Comparison of ENCODE assay signal across 23 mouse cellular contexts in genomic region chr1:182699392-182700347, GRCm38 (mm10). TPM values are rescaled to one million over a fixed set of nuclear protein-coding genes. Genes with fewer than 3 reads are reported as not detected.
DNase-seq lines count a peak whose midpoint lies in the region; ATAC-seq and TF ChIP-seq lines count a peak whose summit lies in the region.
"Had no signal": no experiment of that assay in that cellular context is flagged by ENCODE, and none has a peak within 500 bp of the region (broad histone marks: within the 10 kb centered on the region; RNA-seq: fewer than 3 reads in every experiment).

No protein-coding gene starts in this region.

- WGBS in midbrain, embryonic 12.5 days, result 50% methylated on average over 9 of the region's 9 CpGs
- WGBS in midbrain, embryonic 11.5 days, result 67% methylated on average over 9 of the region's 9 CpGs
- 34% methylated on average over 9 of the region's 9 CpGs for WGBS in forebrain, postnatal 0 days
- WGBS in hindbrain, embryonic 14.5 days, result 45% methylated on average over 9 of the region's 9 CpGs
- 40% methylated on average over 9 of the region's 9 CpGs for WGBS in neural tube, embryonic 14.5 days
- WGBS in intestine, embryonic 16.5 days, result 56% methylated on average over 9 of the region's 9 CpGs

- 0 out of 2 replicates have a peak overlapping the region, but pooled peaks have one; percentile 25 for H3K27ac ChIP-seq in midbrain, embryonic 12.5 days (replicated peaks)
- no peak overlapping the region for H3K27ac ChIP-seq in midbrain, embryonic 11.5 days (ENCODE audit: low read depth, low read length)
- no peak overlapping the region for H3K27ac ChIP-seq in forebrain, postnatal 0 days (ENCODE audit: low read depth, low read length)
- peak overlapping the region; percentile 62; the same call in 1 of the 2 replicates for H3K27ac ChIP-seq in hindbrain, embryonic 14.5 days
- no peak overlapping the region for H3K27ac ChIP-seq in neural tube, embryonic 14.5 days (ENCODE audit: low read depth, low read length)
- H3K27ac ChIP-seq in intestine, embryonic 16.5 days (ENCODE audit: low read length), result no peak overlapping the region
- H3K27ac ChIP-seq: embryonic facial prominence, embryonic 13.5 days; heart, adult 2 months; left cerebral cortex, adult 2 months; limb, embryonic 10.5 days had no signal

- ATAC-seq in midbrain, embryonic 12.5 days (ENCODE audit: low FRiP score, low read depth), result no peak
- ATAC-seq in midbrain, embryonic 11.5 days (ENCODE audit: low FRiP score), result no peak
- ATAC-seq in forebrain, postnatal 0 days, result peak; percentile 83; the same call in 1 of the 2 replicates
- ATAC-seq in hindbrain, embryonic 14.5 days (ENCODE audit: low FRiP score), result peak; percentile 31; the same call in 1 of the 2 replicates
- peak; percentile 41 for ATAC-seq in neural tube, embryonic 14.5 days (ENCODE audit: low read depth)
- ATAC-seq in intestine, embryonic 16.5 days, result no peak
- ATAC-seq: liver, postnatal 0 days had no signal

- H3K4me1 ChIP-seq in midbrain, embryonic 12.5 days, result peaks cover 9% of the 10 kb centered on the region; the same call in 1 of the 2 replicates
- no peaks in the 10 kb centered on the region for H3K4me1 ChIP-seq in midbrain, embryonic 11.5 days (ENCODE audit: control insufficient read depth, insufficient read depth, low read length)
- no peaks in the 10 kb centered on the region for H3K4me1 ChIP-seq in forebrain, postnatal 0 days (ENCODE audit: insufficient read depth)
- H3K4me1 ChIP-seq in hindbrain, embryonic 14.5 days (replicated peaks; ENCODE audit: control insufficient read depth, insufficient read depth, low read length), result peaks cover 6% of the 10 kb centered on the region
- H3K4me1 ChIP-seq in neural tube, embryonic 14.5 days (ENCODE audit: control insufficient read depth, insufficient read depth, low read length), result peaks cover 5% of the 10 kb centered on the region; the same call in 1 of the 2 replicates
- H3K4me1 ChIP-seq in intestine, embryonic 16.5 days (ENCODE audit: control insufficient read depth, insufficient read depth, low read length), result no peaks in the 10 kb centered on the region
- H3K4me1 ChIP-seq: embryonic facial prominence, embryonic 13.5 days; limb, embryonic 10.5 days had no signal

- no peak overlapping the region for H3K4me2 ChIP-seq in midbrain, embryonic 12.5 days (replicated peaks)
- no peak overlapping the region for H3K4me2 ChIP-seq in midbrain, embryonic 11.5 days
- no peak overlapping the region for H3K4me2 ChIP-seq in forebrain, postnatal 0 days (ENCODE audit: low read depth)
- H3K4me2 ChIP-seq in hindbrain, embryonic 14.5 days (replicated peaks), result no peak overlapping the region
- no peak overlapping the region for H3K4me2 ChIP-seq in neural tube, embryonic 14.5 days (ENCODE audit: low read depth, low read length)
- H3K4me2 ChIP-seq in intestine, embryonic 16.5 days (ENCODE audit: low read depth, low read length), result no peak overlapping the region
- H3K4me2 ChIP-seq: embryonic facial prominence, embryonic 13.5 days had no signal

- no peak for DNase-seq in midbrain, embryonic 11.5 days (ENCODE audit: low spot score, missing footprints)
- DNase-seq in forebrain, postnatal 0 days, result no peak
- no peak for DNase-seq in hindbrain, embryonic 14.5 days (ENCODE audit: low spot score)
- no peak for DNase-seq in embryo, embryonic 9.5 days (ENCODE audit: extremely low spot score)
- DNase-seq: adrenal gland, adult 8-10 months; cerebellum, postnatal 10 days; gastrocnemius, postnatal 14 days; heart, adult 2 months; kidney, adult 18-20 months; kidney, postnatal 14 days; liver, postnatal 0 days; lung, postnatal 10 days; right cerebral cortex, adult 18-20 months had no signal

- H3K9me3 ChIP-seq in midbrain, embryonic 12.5 days, result no peaks in the 10 kb centered on the region
- H3K9me3 ChIP-seq in midbrain, embryonic 11.5 days (ENCODE audit: control insufficient read depth, low read length), result no peaks in the 10 kb centered on the region
- no peaks in the 10 kb centered on the region for H3K9me3 ChIP-seq in forebrain, postnatal 0 days (ENCODE audit: low read length)
- H3K9me3 ChIP-seq in hindbrain, embryonic 14.5 days (ENCODE audit: control insufficient read depth, low read length), result no peaks in the 10 kb centered on the region
- H3K9me3 ChIP-seq in neural tube, embryonic 14.5 days (ENCODE audit: control insufficient read depth, low read length), result no peaks in the 10 kb centered on the region
- no peaks in the 10 kb centered on the region for H3K9me3 ChIP-seq in intestine, embryonic 16.5 days (ENCODE audit: control insufficient read depth, low read length)
- H3K9me3 ChIP-seq: embryonic facial prominence, embryonic 13.5 days; limb, embryonic 10.5 days had no signal

- H3K9ac ChIP-seq in midbrain, embryonic 12.5 days (replicated peaks), result no peak overlapping the region
- H3K9ac ChIP-seq in midbrain, embryonic 11.5 days (ENCODE audit: low read length), result no peak overlapping the region
- H3K9ac ChIP-seq in forebrain, postnatal 0 days, result no peak overlapping the region
- H3K9ac ChIP-seq in hindbrain, embryonic 14.5 days, result no peak overlapping the region; the same call in 1 of the 2 replicates
- no peak overlapping the region for H3K9ac ChIP-seq in neural tube, embryonic 14.5 days (replicated peaks; ENCODE audit: low read depth, low read length)
- no peak overlapping the region for H3K9ac ChIP-seq in intestine, embryonic 16.5 days (ENCODE audit: low read depth, low read length)
- H3K9ac ChIP-seq: embryonic facial prominence, embryonic 13.5 days; liver, postnatal 0 days had no signal

- H3K36me3 ChIP-seq in midbrain, embryonic 12.5 days, result no peaks in the 10 kb centered on the region
- no peaks in the 10 kb centered on the region for H3K36me3 ChIP-seq in midbrain, embryonic 11.5 days (ENCODE audit: control insufficient read depth, insufficient read depth, low read length)
- H3K36me3 ChIP-seq in forebrain, postnatal 0 days (ENCODE audit: insufficient read depth), result no peaks in the 10 kb centered on the region
- H3K36me3 ChIP-seq in hindbrain, embryonic 14.5 days (replicated peaks; ENCODE audit: control insufficient read depth, insufficient read depth), result no peaks in the 10 kb centered on the region
- H3K36me3 ChIP-seq in neural tube, embryonic 14.5 days (ENCODE audit: control insufficient read depth, insufficient read depth, low read length), result no peaks in the 10 kb centered on the region
- H3K36me3 ChIP-seq in intestine, embryonic 16.5 days (ENCODE audit: control insufficient read depth, insufficient read depth, low read length), result no peaks in the 10 kb centered on the region
- H3K36me3 ChIP-seq: embryonic facial prominence, embryonic 13.5 days; limb, embryonic 10.5 days had no signal

- H3K27me3 ChIP-seq in midbrain, embryonic 12.5 days, result no peaks in the 10 kb centered on the region
- H3K27me3 ChIP-seq in midbrain, embryonic 11.5 days (ENCODE audit: control insufficient read depth, insufficient read depth, low read length), result no peaks in the 10 kb centered on the region
- H3K27me3 ChIP-seq in forebrain, postnatal 0 days (ENCODE audit: insufficient read depth, low read length), result no peaks in the 10 kb centered on the region
- no peaks in the 10 kb centered on the region for H3K27me3 ChIP-seq in hindbrain, embryonic 14.5 days (ENCODE audit: control insufficient read depth, insufficient read depth, low read length)
- H3K27me3 ChIP-seq in neural tube, embryonic 14.5 days (ENCODE audit: control insufficient read depth, insufficient read depth, low read length), result no peaks in the 10 kb centered on the region
- no peaks in the 10 kb centered on the region for H3K27me3 ChIP-seq in intestine, embryonic 16.5 days (replicated peaks; ENCODE audit: control insufficient read depth, insufficient read depth, low read length)
- H3K27me3 ChIP-seq: embryonic facial prominence, embryonic 13.5 days had no signal

- no peak for TF ChIP-seq CTCF in forebrain, postnatal 0 days (IDR thresholded peaks at IDR 0.05; ENCODE audit: low read depth)

- H3K4me3 ChIP-seq in midbrain, embryonic 12.5 days, result no peak overlapping the region
- no peak overlapping the region for H3K4me3 ChIP-seq in midbrain, embryonic 11.5 days (ENCODE audit: low read depth, low read length)
- H3K4me3 ChIP-seq in forebrain, postnatal 0 days (ENCODE audit: low read depth, low read length), result no peak overlapping the region
- no peak overlapping the region for H3K4me3 ChIP-seq in hindbrain, embryonic 14.5 days (replicated peaks; ENCODE audit: low read length)
- H3K4me3 ChIP-seq in neural tube, embryonic 14.5 days (ENCODE audit: low read depth, low read length), result no peak overlapping the region
- H3K4me3 ChIP-seq in intestine, embryonic 16.5 days (ENCODE audit: low read length), result no peak overlapping the region
- H3K4me3 ChIP-seq: embryonic facial prominence, embryonic 13.5 days; heart, adult 2 months; left cerebral cortex, adult 2 months; limb, embryonic 10.5 days had no signal

RNA-seq across cellular contexts. Expression of gene Ccdc185, which starts 49.3 kb away (rescaled TPM):
- not detected in 2 replicates for polyA plus RNA-seq in midbrain, embryonic 12.5 days (2016; fragmentation: Nextera tagmentation; extraction: Ambion mirVana)
- polyA plus RNA-seq in midbrain, embryonic 11.5 days (2014; fragmentation: Nextera tagmentation; extraction: Ambion mirVana), result not detected in 2 replicates
- not detected in 2 replicates for total RNA-seq in forebrain, postnatal 0 days (2014; rRNA removed)
- polyA plus RNA-seq in forebrain, postnatal 0 days (2015; fragmentation: Nextera tagmentation; extraction: Ambion mirVana), result not detected in 2 replicates
- polyA plus RNA-seq in hindbrain, embryonic 14.5 days (2014; fragmentation: Nextera tagmentation; extraction: Ambion mirVana), result not detected in 2 replicates
- polyA plus RNA-seq in neural tube, embryonic 14.5 days (2014; fragmentation: Nextera tagmentation; extraction: Ambion mirVana), result not detected in 2 replicates
- 0.06 TPM in 1 of 2 replicates, not detected in the other for polyA plus RNA-seq in intestine, embryonic 16.5 days (2015; fragmentation: Nextera tagmentation; extraction: Ambion mirVana)
- total RNA-seq: adrenal gland, adult 8-10 months; gastrocnemius, postnatal 14 days; heart, adult 2 months; liver, adult 2 months; megakaryocyte, adult 5-6 weeks had no signal
- polyA plus RNA-seq: embryonic facial prominence, embryonic 13.5 days; heart, embryonic 16.5 days; limb, embryonic 10.5 days; liver, adult 2 months; liver, postnatal 0 days; small intestine, adult 2 months had no signal

Comparison
In these comparisons a context has a peak if more than half of its experiments do, and no peak if none do; other contexts are left out.
1. H3K27ac ChIP-seq: peak in midbrain, embryonic 12.5 days (single experiment) and hindbrain, embryonic 14.5 days (single experiment); none in midbrain, embryonic 11.5 days (single experiment), forebrain, postnatal 0 days (single experiment), neural tube, embryonic 14.5 days (single experiment) and intestine, embryonic 16.5 days (single experiment).
2. ATAC-seq: peak in forebrain, postnatal 0 days (single experiment), hindbrain, embryonic 14.5 days (single experiment) and neural tube, embryonic 14.5 days (single experiment); none in midbrain, embryonic 12.5 days (single experiment), midbrain, embryonic 11.5 days (single experiment) and intestine, embryonic 16.5 days (single experiment).